Mouse (Mus musculus) embryonic facial prominence, embryonic 13.5 days (tissue): ENCODE data around the gene Med13l. TPM values are rescaled to one million over a fixed set of nuclear protein-coding genes. Genes with fewer than 3 reads are reported as not detected.
A peak's percentile ranks its signal among the peaks of the same experiment; 100 is the strongest.

ENCODE experiments used
- ATAC-seq: fragments of 200-750 bp; cut with Nextera tagmentation; 2 replicates; pipeline ENCODE4 v1.8.0; 2017; ENCODE audit warnings: low read depth; ENCODE audit not compliant: insufficient number of reproducible peaks, insufficient read depth, low FRiP score, low TSS enrichment
- H3K27ac ChIP-seq: fragments of 300-500 bp; sonication (generic); 2 replicates; pipeline ENCODE4 v1.5.1; 2015; ENCODE audit warnings: moderate library complexity, mild to moderate bottlenecking, inconsistent platforms
- H3K27me3 ChIP-seq: fragments of 300-500 bp; sonication (generic); 2 replicates; pipeline ENCODE4 v1.6.1; 2015; ENCODE audit warnings: mild to moderate bottlenecking, inconsistent platforms
- H3K36me3 ChIP-seq: fragments of 300-500 bp; sonication (generic); 2 replicates; pipeline ENCODE4 v1.6.1; 2015; ENCODE audit warnings: mild to moderate bottlenecking, inconsistent platforms
- H3K4me1 ChIP-seq: fragments of 300-500 bp; sonication (generic); 2 replicates; pipeline ENCODE4 v1.6.1; 2015; ENCODE audit warnings: inconsistent platforms
- H3K4me2 ChIP-seq: fragments of 300-500 bp; sonication (generic); 2 replicates; pipeline ENCODE4 v1.6.1; 2015; ENCODE audit warnings: moderate library complexity, mild to moderate bottlenecking, inconsistent platforms
- H3K4me3 ChIP-seq: fragments of 300-500 bp; sonication (generic); 2 replicates; pipeline ENCODE4 v1.5.1; 2015; ENCODE audit warnings: mild to moderate bottlenecking, inconsistent platforms
- H3K9ac ChIP-seq: fragments of 300-500 bp; sonication (generic); 2 replicates; pipeline ENCODE4 v1.6.1; 2015; ENCODE audit warnings: mild to moderate bottlenecking, inconsistent platforms
- H3K9me3 ChIP-seq: fragments of 300-500 bp; sonication (generic); 2 replicates; pipeline ENCODE4 v1.6.1; 2016; ENCODE audit warnings: inconsistent platforms
- WGBS: fragments of 180-500 bp; shearing (Covaris S2); methylation state at CpG from one replicate; pipeline ENCODE4 v1.1.7; 2015; ENCODE audit warnings: mixed read lengths; 5-methylcytosine and 5-hydroxymethylcytosine counted together
- polyA plus RNA-seq: library from polyadenylated mRNA; unstranded; fragments of >200 nt; fragmentation: Nextera tagmentation; extraction: Ambion mirVana; gene quantifications from 2 replicates; pipeline ENCODE4 v1.2.1, GENCODE M21; 2015

Med13l gene
- polyA plus RNA-seq, 1 experiment from 2014 or later = 16.6 TPM

GRCm38 (mm10) chr5:118595901-118596300 lies 35.4 kb downstream of the Med13l start:
- no peaks in the 10 kb centered on the region for H3K27me3 ChIP-seq
- WGBS = 85% methylated on average over 5 of the region's 5 CpGs
- no peak overlapping the region for H3K4me3 ChIP-seq
- no peaks in the 10 kb centered on the region for H3K36me3 ChIP-seq
- ATAC-seq = no peak
- no peaks in the 10 kb centered on the region for H3K9me3 ChIP-seq
- no peak overlapping the region for H3K4me2 ChIP-seq
- H3K27ac ChIP-seq = no peak overlapping the region
- H3K4me1 ChIP-seq = peaks cover 60% of the 10 kb centered on the region
- no peak overlapping the region for H3K9ac ChIP-seq

- no peaks in the 10 kb centered on the region for H3K27me3 ChIP-seq
- ATAC-seq = no peak
- no peak overlapping the region for H3K4me2 ChIP-seq
- no peaks in the 10 kb centered on the region for H3K36me3 ChIP-seq
- peaks cover 60% of the 10 kb centered on the region for H3K4me1 ChIP-seq
- H3K9me3 ChIP-seq = no peaks in the 10 kb centered on the region
- 86% methylated on average over 15 of the region's 15 CpGs for WGBS
- no peak overlapping the region for H3K9ac ChIP-seq
- no peak overlapping the region for H3K27ac ChIP-seq
- no peak overlapping the region for H3K4me3 ChIP-seq
Observed at GRCm38 (mm10) chr5:118596452-118597092, 36.1 kb downstream of the Med13l start.

DNA sequence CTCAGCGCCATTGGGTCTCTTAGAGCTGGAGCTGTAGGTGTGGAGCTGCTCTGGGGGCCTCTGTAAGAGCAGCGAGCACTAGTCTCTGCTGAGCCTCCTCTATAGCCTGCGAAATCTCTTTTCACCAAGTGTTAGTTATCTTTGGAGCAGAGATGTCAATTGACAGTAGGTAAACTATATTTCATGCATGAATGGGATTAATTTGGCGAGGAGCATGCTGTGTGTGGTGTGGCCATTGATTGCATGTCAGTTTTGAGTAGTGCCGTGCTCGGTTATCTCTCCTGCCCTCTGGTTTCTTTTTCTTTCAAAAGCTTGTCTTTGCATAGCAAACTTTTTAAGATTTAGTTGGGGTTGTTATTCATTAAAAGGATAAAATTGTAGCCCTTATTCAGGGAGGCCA lies 38.1 kb downstream of the Med13l start:
- H3K9ac ChIP-seq = no peak overlapping the region
- ATAC-seq = no peak
- H3K27me3 ChIP-seq = no peaks in the 10 kb centered on the region
- H3K27ac ChIP-seq = no peak overlapping the region
- H3K9me3 ChIP-seq = no peaks in the 10 kb centered on the region
- WGBS = 74% methylated on average over 6 of the region's 6 CpGs
- peaks cover 61% of the 10 kb centered on the region for H3K4me1 ChIP-seq
- no peak overlapping the region for H3K4me2 ChIP-seq
- H3K4me3 ChIP-seq = no peak overlapping the region
- H3K36me3 ChIP-seq = no peaks in the 10 kb centered on the region

GRCm38 (mm10) chr5:118601452-118601851 lies 41.0 kb downstream of the Med13l start:
- Histone ChIP-seq H3K9ac (no peak overlapping the region), H3K4me2 (no peak overlapping the region), H3K27ac (no peak overlapping the region), H3K36me3 (no peaks in the 10 kb centered on the region), H3K4me3 (no peak overlapping the region), H3K27me3 (no peaks in the 10 kb centered on the region), H3K4me1 (peaks cover 69% of the 10 kb centered on the region), H3K9me3 (no peaks in the 10 kb centered on the region)
- WGBS = 54% methylated on average over 4 of the region's 4 CpGs
- ATAC-seq = no peak

GRCm38 (mm10) chr5:118602706-118603105 lies 42.2 kb downstream of the Med13l start:
- H3K4me1 ChIP-seq = peaks cover 68% of the 10 kb centered on the region
- H3K36me3 ChIP-seq = no peaks in the 10 kb centered on the region
- no peak overlapping the region for H3K9ac ChIP-seq
- no peak overlapping the region for H3K27ac ChIP-seq
- H3K27me3 ChIP-seq = no peaks in the 10 kb centered on the region
- H3K9me3 ChIP-seq = no peaks in the 10 kb centered on the region
- WGBS = 67% methylated on average over 7 of the region's 7 CpGs
- no peak overlapping the region for H3K4me3 ChIP-seq
- H3K4me2 ChIP-seq = no peak overlapping the region
- no peak for ATAC-seq

- Histone ChIP-seq H3K4me1 (peaks cover 66% of the 10 kb centered on the region), H3K27ac (no peak overlapping the region), H3K36me3 (peaks cover 3% of the 10 kb centered on the region; the same call in 1 of the 2 replicates), H3K4me2 (no peak overlapping the region), H3K9me3 (no peaks in the 10 kb centered on the region), H3K27me3 (no peaks in the 10 kb centered on the region), H3K9ac (no peak overlapping the region), H3K4me3 (no peak overlapping the region)
- no peak for ATAC-seq
- WGBS = 78% methylated on average over 11 of the region's 11 CpGs
Observed at GRCm38 (mm10) chr5:118605424-118606067, 45.1 kb downstream of the Med13l start.

- H3K4me2 ChIP-seq = no peak overlapping the region
- H3K4me3 ChIP-seq = no peak overlapping the region
- H3K27ac ChIP-seq = 0 out of 2 replicates have a peak overlapping the region, but pooled peaks have one; percentile 23
- no peak overlapping the region for H3K9ac ChIP-seq
- 50% methylated on average over 13 of the region's 13 CpGs for WGBS
- H3K36me3 ChIP-seq = peaks cover 3% of the 10 kb centered on the region; the same call in 1 of the 2 replicates
- H3K9me3 ChIP-seq = no peaks in the 10 kb centered on the region
- no peak for ATAC-seq
- no peaks in the 10 kb centered on the region for H3K27me3 ChIP-seq
- H3K4me1 ChIP-seq = peaks cover 60% of the 10 kb centered on the region
Observed at GRCm38 (mm10) chr5:118606636-118607035, 46.2 kb downstream of the Med13l start.

GRCm38 (mm10) chr5:118607900-118608299 lies 47.4 kb downstream of the Med13l start:
- H3K36me3 ChIP-seq = peaks cover 3% of the 10 kb centered on the region; the same call in 1 of the 2 replicates
- H3K9ac ChIP-seq = no peak overlapping the region
- no peak for ATAC-seq
- WGBS = 100% methylated on average over 1 of the region's 1 CpGs
- no peak overlapping the region for H3K27ac ChIP-seq
- no peak overlapping the region for H3K4me2 ChIP-seq
- no peaks in the 10 kb centered on the region for H3K27me3 ChIP-seq
- H3K4me3 ChIP-seq = no peak overlapping the region
- H3K9me3 ChIP-seq = no peaks in the 10 kb centered on the region
- peaks cover 51% of the 10 kb centered on the region for H3K4me1 ChIP-seq

DNA sequence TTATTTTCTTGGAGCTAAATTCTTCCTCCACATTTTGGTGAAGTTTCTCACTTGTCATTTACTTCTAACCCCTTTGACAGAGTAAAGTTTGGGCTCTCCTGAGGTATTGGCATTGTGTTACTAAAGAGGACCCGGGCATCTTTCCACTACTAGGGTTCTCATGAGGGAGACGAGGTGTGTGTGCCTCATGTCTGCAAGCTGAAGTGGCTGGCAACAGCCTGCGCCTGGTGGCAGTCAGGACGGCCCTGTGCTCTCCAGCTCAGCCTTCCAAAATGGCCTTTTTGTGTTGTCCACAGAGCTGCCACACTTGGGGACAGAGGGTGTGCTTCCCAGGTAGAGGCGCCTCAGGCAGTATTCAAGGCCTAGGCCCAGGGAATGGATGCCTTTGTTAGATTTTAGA lies 50.0 kb downstream of the Med13l start:
- peaks cover 65% of the 10 kb centered on the region for H3K4me1 ChIP-seq
- H3K27ac ChIP-seq = no peak overlapping the region
- WGBS = 68% methylated on average over 5 of the region's 5 CpGs
- H3K4me3 ChIP-seq = no peak overlapping the region
- H3K4me2 ChIP-seq = no peak overlapping the region
- no peak overlapping the region for H3K9ac ChIP-seq
- peaks cover 3% of the 10 kb centered on the region; the same call in 1 of the 2 replicates for H3K36me3 ChIP-seq
- no peak for ATAC-seq
- no peaks in the 10 kb centered on the region for H3K9me3 ChIP-seq
- no peaks in the 10 kb centered on the region for H3K27me3 ChIP-seq

DNA sequence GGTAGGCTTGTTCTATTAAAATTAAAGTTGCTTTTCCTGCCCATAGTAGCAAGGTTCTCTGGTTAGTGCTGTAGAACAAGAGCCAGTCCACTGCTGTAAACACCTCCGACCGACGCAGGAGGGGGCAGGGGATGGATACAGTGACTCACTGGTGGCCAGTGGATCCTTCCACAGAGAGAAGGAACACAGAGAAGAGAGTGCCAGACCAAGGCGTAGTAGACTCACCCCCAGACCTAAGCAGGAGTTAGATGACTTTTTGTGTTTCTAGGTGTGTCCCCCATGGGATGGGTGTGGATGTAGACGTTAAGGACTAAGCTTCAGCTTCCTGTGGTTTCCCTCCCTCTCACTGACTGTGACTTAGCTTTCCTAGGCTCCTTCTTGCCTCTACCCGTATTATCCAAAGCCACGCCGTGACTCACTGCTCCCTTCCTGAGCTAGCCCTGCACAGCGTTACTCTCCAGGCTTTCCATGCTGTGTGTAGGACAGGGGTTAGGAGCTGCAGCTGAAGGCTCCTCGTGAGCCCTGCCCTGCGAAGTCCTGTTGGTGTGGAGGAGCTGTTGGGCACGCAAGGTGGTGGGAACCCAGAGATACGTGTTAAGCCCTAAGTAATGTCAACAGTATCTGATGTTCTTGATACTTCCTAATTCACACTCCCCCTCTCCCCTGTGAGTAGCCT lies 52.6 kb downstream of the Med13l start:
- Histone ChIP-seq H3K4me2 (no peak overlapping the region), H3K9ac (no peak overlapping the region), H3K9me3 (no peaks in the 10 kb centered on the region), H3K27me3 (no peaks in the 10 kb centered on the region), H3K4me3 (no peak overlapping the region), H3K36me3 (peaks cover 3% of the 10 kb centered on the region; the same call in 1 of the 2 replicates), H3K4me1 (peaks cover 55% of the 10 kb centered on the region), H3K27ac (no peak overlapping the region)
- WGBS = 78% methylated on average over 13 of the region's 13 CpGs
- ATAC-seq = no peak

- peak overlapping the region; percentile 7; the same call in 1 of the 2 replicates for H3K27ac ChIP-seq
- H3K9me3 ChIP-seq = no peaks in the 10 kb centered on the region
- no peak overlapping the region for H3K4me2 ChIP-seq
- no peak overlapping the region for H3K9ac ChIP-seq
- H3K27me3 ChIP-seq = no peaks in the 10 kb centered on the region
- WGBS = 54% methylated on average over 2 of the region's 2 CpGs
- peaks cover 3% of the 10 kb centered on the region; the same call in 1 of the 2 replicates for H3K36me3 ChIP-seq
- H3K4me1 ChIP-seq = peaks cover 59% of the 10 kb centered on the region
- H3K4me3 ChIP-seq = no peak overlapping the region
- no peak for ATAC-seq
Observed at GRCm38 (mm10) chr5:118613704-118614103, 53.2 kb downstream of the Med13l start.
